Mouse (Mus musculus): Measurements from ENCODE around the gene Zfp607a. TPM values are rescaled to one million over a fixed set of nuclear protein-coding genes. Genes with fewer than 3 reads are reported as not detected.

The Zfp607a gene
- total RNA-seq (2023), result 1 to 10 TPM; 3.7 to 4.0 TPM

GRCm38 (mm10) chr7:27857227-27857626, at the start of gene Zfp607a:
Zfp607a (plus strand) TSS chr7:27857527.

GRCm38 (mm10) chr7:27838323-27839249, 18.7 kb upstream of the Zfp607a start, which contains the start of gene Zfp59:
Zfp59 (plus strand) TSS chr7:27838607.

GRCm38 (mm10) chr7:27928818-27929695, 71.7 kb downstream of the Zfp607a start, which contains the start of gene Zfp974:
Zfp974 (minus strand) TSS chr7:27929460.

Other genes starting within 250 kb of the Zfp607a start
- not detected for gene Ttc9b, start 203.6 kb upstream of the Zfp607a start, total RNA-seq (2023)
- 1 to 10 TPM; 4.3 to 7.5 TPM for gene Map3k10, start 182.9 kb upstream of the Zfp607a start, total RNA-seq (2023)
- under 1 TPM; 0.22 to 0.75 TPM for gene Zfp607b, start 168.2 kb upstream of the Zfp607a start, total RNA-seq (2023)
- 1 to 10 TPM; 3.8 to 4.8 TPM for gene Zfp60, start 126.1 kb upstream of the Zfp607a start, total RNA-seq (2023)
- 1 to 10 TPM; 5.0 to 5.4 TPM for gene Zfp626, start 50.3 kb upstream of the Zfp607a start, total RNA-seq (2023)
- 1 to 10 TPM in 1 of 2 experiments, under 1 TPM in 1; 0.94 to 1.2 TPM for gene Zfp59, start 18.9 kb upstream of the Zfp607a start, total RNA-seq (2023)
- gene Zfp974, start 71.9 kb downstream of the Zfp607a start, total RNA-seq (2023), result 1 to 10 TPM; 2.1 to 3.3 TPM
- 1 to 10 TPM; 4.8 to 5.7 TPM for gene Zfp780b, start 121.6 kb downstream of the Zfp607a start, total RNA-seq (2023)
- 1 to 10 TPM; 2.3 to 3.0 TPM for gene Zfp850, start 156.6 kb downstream of the Zfp607a start, total RNA-seq (2023)
- 10 to 100 TPM; 71.1 to 72.0 TPM for gene Psmc4, start 192.6 kb downstream of the Zfp607a start, total RNA-seq (2023)
- not detected for gene Fcgbp, start 213.7 kb downstream of the Zfp607a start, total RNA-seq (2023)

Data from neutrophil, adult 83 days (primary cell).